Mouse (Mus musculus) 3T3-L1 (cell line): ENCODE measurements at regions not wholly inside any gene's neighbourhood (a gene's known extent, or its start where the extent isn't known, plus 50 kb on each side); places are given as distances from the start of the nearest gene placed in this dataset.

ENCODE experiments used
- DNase-seq: peaks from one replicate; pipeline ENCODE4 v3.0.0-alpha.2; 2015; ENCODE audit warnings: low read depth, low spot score

GRCm38 (mm10) chr17:9764701-9765359 lies 95.3 kb upstream of the Pabpc6 start:
- DNase-seq: no peak

GRCm38 (mm10) chr17:9764041-9764606 lies 94.6 kb upstream of the Pabpc6 start:
- no peak for DNase-seq

GRCm38 (mm10) chr17:9763110-9763509 lies 93.6 kb upstream of the Pabpc6 start:
- DNase-seq: no peak

DNA sequence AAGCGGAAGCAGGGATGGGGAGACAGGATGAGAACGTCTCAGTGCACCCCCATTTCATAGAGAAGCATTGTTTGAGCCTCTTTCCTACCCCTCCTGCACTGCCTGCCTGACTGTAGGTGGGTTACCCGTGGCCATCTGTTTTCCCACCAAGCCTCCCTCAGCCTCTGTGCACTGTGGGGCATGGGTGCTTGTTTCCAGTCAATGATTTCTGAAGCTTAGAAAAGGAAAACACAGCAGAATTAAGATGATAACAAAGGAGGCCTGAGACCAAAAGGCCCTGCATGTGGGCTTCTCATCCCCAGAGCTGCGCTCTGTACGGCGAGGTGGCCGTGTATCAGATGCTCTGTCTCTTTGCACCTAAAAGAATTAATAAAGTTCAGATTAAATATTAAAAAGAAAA lies 92.9 kb upstream of the Pabpc6 start:
- DNase-seq: no peak

GRCm38 (mm10) chr17:9760706-9761059 lies 91.2 kb upstream of the Pabpc6 start:
- DNase-seq: no peak

DNA sequence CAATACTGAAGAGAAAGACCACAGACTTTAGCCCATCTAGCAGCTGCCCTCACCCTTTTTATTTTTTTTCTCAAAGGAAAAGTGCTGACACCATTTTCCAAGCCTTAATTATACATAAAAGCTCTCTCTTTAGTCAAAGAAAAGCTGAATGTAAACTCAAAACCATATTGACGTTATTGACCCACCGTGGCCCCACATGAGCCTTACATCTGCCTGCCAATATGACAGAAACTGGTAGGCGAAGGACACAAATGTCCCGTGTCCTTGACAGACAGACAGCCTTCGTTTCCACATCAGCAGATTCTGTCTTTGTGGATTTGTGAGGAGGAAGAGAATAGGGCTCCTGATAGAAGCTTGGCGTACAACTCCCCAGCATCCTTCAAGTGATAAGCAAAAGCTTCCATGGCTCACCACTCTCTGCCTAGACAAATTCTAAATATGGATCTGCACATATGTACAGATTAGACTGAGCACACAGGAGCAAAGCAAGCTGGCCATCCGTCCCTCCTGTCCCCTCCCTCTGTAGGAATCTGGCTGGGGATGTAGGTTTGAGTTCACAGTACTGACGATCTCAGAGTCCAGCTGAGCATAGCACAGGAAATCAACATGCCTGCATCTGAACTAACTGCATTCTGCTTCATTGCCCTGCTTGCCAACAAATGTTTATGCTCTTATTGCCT lies 90.6 kb upstream of the Pabpc6 start:
- no peak for DNase-seq

DNA sequence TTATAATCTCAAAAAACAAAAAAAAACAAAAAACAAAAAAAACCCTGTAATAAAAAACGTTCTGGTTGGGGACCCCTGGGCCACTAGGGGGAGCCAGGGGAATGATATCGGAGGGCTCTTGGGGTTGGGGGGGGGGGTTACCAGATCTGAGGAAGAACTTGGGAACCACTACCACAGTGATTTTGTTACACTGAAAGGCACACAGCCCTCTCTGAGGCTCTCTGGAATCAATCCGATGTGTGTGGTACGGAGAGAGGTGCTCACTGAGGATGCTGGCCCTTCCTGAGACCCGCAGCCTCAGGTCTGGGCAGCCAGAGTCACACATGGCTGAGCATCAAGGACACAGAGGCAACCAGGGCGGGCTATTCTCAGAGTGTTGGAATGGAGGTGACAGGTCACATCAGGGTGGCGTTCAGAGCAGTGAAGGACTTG lies 89.9 kb upstream of the Pabpc6 start:
- no peak for DNase-seq

GRCm38 (mm10) chr17:9757725-9758251 lies 88.3 kb upstream of the Pabpc6 start:
- DNase-seq: no peak

GRCm38 (mm10) chr17:9756675-9757074 lies 87.2 kb upstream of the Pabpc6 start:
- no peak for DNase-seq

- peak; percentile 62 for DNase-seq
Measured at GRCm38 (mm10) chr17:9756196-9756595, 86.7 kb upstream of the Pabpc6 start.

DNA sequence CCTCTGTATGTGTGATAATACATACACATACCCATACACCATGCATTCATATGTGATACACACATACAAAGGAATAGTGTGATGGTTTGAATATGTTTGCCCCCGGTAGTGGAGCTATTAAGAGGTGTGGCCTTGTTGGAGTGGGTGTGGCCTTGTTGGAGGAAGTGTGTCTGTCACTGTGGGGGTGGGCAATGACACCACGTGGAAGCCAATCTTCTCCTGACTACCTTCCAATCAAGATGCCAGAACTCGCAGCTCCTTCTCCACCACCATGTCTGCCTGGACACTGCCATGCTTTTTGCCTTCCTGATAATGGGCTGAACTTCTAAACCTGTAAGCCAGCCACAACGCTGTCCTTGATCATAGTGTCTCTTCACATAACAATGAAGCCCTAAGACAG lies 86.1 kb upstream of the Pabpc6 start:
- DNase-seq: no peak

GRCm38 (mm10) chr17:9754884-9755405 lies 85.4 kb upstream of the Pabpc6 start:
- DNase-seq: no peak

DNA sequence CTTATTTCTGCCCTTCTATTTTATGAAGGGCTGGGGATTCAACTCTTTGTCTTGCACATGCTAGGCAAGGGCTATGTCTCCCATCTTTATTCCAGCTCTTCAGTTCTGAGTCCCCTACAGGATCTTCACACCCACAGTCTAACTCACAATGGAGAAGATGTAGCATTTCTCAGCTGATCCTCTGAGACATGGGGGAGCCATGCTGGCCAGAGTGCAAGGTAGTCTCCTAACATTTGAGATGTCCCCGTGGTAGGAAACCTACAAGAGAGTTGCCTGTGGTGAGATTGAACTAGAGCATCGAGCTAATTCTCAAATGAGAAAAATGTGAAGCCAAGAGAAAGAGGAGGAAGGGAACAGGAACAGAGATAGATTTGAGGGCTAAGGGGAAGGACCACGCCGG lies 83.3 kb upstream of the Pabpc6 start:
- DNase-seq: no peak

GRCm38 (mm10) chr17:9751348-9752170 lies 82.0 kb upstream of the Pabpc6 start:
- no peak for DNase-seq

GRCm38 (mm10) chr17:9750046-9750445 lies 80.5 kb upstream of the Pabpc6 start:
- no peak for DNase-seq

DNA sequence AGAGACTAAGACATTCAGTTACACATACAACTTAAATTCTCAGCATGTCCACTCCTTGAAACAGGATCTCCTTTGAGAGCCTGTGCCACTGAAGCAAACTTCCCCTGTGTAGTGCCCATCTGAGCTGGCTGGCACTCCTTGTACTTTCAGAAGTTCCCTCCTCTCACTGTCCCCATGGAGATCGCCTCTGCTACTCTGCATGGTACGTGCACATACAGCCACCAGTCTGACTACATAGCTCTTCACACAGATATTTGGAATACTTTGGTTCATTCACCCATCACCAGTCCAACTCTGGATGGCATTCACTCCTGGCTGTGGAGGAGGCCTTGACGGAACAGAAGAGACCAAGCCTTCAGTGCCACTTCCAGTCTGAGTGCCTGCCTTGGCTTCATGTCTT lies 79.8 kb upstream of the Pabpc6 start:
- no peak for DNase-seq

DNA sequence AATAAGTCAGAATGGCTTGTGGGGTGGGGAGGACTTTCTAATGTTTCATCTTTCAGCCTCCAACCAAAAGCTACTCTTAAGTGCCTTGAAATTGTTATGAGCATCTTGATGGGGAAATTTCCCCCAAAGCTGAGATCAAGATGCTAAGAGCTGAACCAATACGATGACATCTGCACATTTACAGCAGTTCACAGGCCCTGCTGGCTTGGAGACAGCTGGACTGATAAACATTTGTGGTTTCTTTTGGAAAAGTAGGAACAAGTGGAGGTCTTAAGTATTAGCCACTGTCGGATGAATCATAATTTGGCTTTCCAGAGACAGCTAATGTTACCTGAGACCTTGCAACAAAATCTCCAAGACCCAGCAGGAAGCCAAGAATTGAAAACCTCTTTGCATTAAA lies 78.4 kb upstream of the Pabpc6 start:
- DNase-seq: peak; percentile 5

- no peak for DNase-seq
Measured at GRCm38 (mm10) chr17:9743342-9743741, 73.8 kb upstream of the Pabpc6 start.

GRCm38 (mm10) chr17:9741321-9741720 lies 71.8 kb upstream of the Pabpc6 start:
- no peak for DNase-seq

DNA sequence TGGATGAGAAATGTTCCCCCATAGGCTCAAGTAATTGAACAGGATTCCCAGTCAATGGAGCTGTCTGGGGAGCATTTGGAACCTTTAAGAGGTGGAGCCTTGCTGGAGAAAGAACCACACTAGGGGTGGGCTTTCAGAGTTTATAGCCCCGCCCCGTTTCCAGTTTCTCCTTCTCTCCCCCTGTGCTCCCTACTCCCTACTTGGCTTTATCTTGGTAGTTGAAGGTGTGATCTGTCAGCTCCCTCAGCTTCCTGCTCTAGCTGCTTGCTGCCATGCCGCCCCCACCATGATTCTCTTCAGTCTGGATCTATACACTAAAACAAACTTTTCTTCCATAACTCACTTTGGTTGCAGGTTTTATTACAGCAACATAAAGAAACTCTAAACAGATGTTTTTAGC lies 59.5 kb upstream of the Pabpc6 start:
- no peak for DNase-seq

DNA sequence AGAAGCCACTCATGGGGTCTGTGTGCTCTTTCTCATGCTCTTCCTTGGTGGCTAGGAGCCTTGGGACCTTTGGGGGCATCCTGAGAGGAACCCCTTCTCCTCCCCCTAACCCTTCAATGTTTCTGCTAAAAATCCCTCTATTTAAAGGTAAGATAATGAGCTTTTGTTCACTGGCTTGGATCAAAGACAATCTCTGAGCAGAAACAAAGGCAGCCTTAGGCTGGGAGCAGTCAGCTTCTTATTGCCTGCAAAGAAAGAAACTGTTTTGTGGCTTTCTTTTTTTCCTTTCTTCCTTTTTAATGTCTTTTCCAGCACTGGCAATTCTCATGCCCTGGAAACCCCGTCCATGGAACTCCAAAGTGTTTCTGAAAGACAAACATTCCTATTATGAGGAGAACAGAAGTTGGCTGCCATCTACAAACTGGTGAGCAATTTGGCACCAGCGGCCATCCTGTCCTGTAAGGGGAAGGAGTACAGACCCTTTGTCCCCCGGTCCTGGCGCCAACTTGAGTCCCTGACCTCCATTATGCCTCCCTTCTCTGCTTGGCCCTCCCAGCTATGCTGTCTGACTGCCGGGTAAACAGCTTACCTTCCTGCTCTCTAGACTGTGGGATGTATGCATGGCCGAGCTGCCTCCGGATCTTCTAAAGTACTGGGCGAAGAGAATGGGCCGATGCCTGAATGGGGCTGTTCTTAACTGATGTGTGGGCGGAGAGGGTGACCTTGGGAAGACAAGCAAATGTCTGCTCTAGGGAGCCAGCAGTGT lies 56.4 kb upstream of the Pabpc6 start:
- no peak for DNase-seq
